In genomic region chr6:102005627-102006026, GRCm38 (mm10) we compare ENCODE assay signal across 22 mouse cellular contexts.
"Had no signal": no experiment of that assay in that cellular context is flagged by ENCODE, and none has a peak within 500 bp of the region (broad histone marks: within the 10 kb centered on the region; RNA-seq: fewer than 3 reads in every experiment).

No protein-coding gene starts in this region.

- H3K4me3 ChIP-seq: layer of hippocampus, adult 2 months; limb, embryonic 10.5 days; limb, embryonic 13.5 days; liver, embryonic 12.5 days; liver, embryonic 15.5 days; lung, embryonic 15.5 days; megakaryocyte, embryonic 14.5 days; midbrain, embryonic 10.5 days; midbrain, embryonic 15.5 days; neural tube, embryonic 12.5 days; neural tube, embryonic 15.5 days had no signal

- H3K36me3 ChIP-seq: limb, embryonic 10.5 days; limb, embryonic 13.5 days; liver, embryonic 12.5 days; liver, embryonic 15.5 days; lung, embryonic 15.5 days; midbrain, embryonic 10.5 days; midbrain, embryonic 15.5 days; neural tube, embryonic 12.5 days; neural tube, embryonic 15.5 days had no signal

- H3K27me3 ChIP-seq: limb, embryonic 13.5 days; liver, embryonic 12.5 days; liver, embryonic 15.5 days; lung, embryonic 15.5 days; megakaryocyte, embryonic 14.5 days; midbrain, embryonic 15.5 days; neural tube, embryonic 12.5 days; neural tube, embryonic 15.5 days had no signal

- H3K4me2 ChIP-seq: limb, embryonic 13.5 days; liver, embryonic 12.5 days; liver, embryonic 15.5 days; lung, embryonic 15.5 days; midbrain, embryonic 15.5 days; neural tube, embryonic 12.5 days; neural tube, embryonic 15.5 days had no signal

- H3K4me1 ChIP-seq: limb, embryonic 10.5 days; limb, embryonic 13.5 days; liver, embryonic 12.5 days; liver, embryonic 15.5 days; lung, embryonic 15.5 days; megakaryocyte, embryonic 14.5 days; midbrain, embryonic 15.5 days; neural tube, embryonic 12.5 days; neural tube, embryonic 15.5 days had no signal

- H3K27ac ChIP-seq: kidney, postnatal 0 days; layer of hippocampus, adult 2 months; limb, embryonic 10.5 days; limb, embryonic 13.5 days; liver, embryonic 12.5 days; liver, embryonic 15.5 days; lung, embryonic 15.5 days; midbrain, embryonic 10.5 days; midbrain, embryonic 15.5 days; neural tube, embryonic 12.5 days; neural tube, embryonic 15.5 days had no signal

- DNase-seq: kidney, adult 2 months; kidney, postnatal 25 days; layer of hippocampus, adult 9-11 months; liver; lung, adult 18-20 months; lung, postnatal 10 days; lung, postnatal 36 days; thymus, adult 2 months; thymus, postnatal 14 days; thymus, postnatal 4 days had no signal

- H3K9ac ChIP-seq: limb, embryonic 13.5 days; liver, embryonic 12.5 days; liver, embryonic 15.5 days; lung, embryonic 15.5 days; midbrain, embryonic 15.5 days; neural tube, embryonic 12.5 days; neural tube, embryonic 15.5 days had no signal

- H3K9me3 ChIP-seq: limb, embryonic 10.5 days; limb, embryonic 13.5 days; liver, embryonic 12.5 days; liver, embryonic 15.5 days; lung, embryonic 15.5 days; megakaryocyte, embryonic 14.5 days; midbrain, embryonic 10.5 days; midbrain, embryonic 15.5 days; neural tube, embryonic 12.5 days; neural tube, embryonic 15.5 days had no signal

- ATAC-seq: liver, embryonic 12.5 days; midbrain, embryonic 15.5 days had no signal
